Mouse (Mus musculus) neutrophil, adult 5-6 weeks (primary cell): ENCODE measurements around the gene Ctsj. TPM values are rescaled to one million over a fixed set of nuclear protein-coding genes. Genes with fewer than 3 reads are reported as not detected.
"Not testable (repeated sequence)": the region's sequence is repeated elsewhere in the genome, so short reads cannot be mapped to it uniquely, and the experiment has no call there.

ENCODE experiments used
- ATAC-seq: fragments of 151-379, 151-347 bp; 2 replicates; pipeline ENCODE4 v1.8.0; 2017; ENCODE audit warnings: mild to moderate bottlenecking, moderate TSS enrichment; ENCODE audit not compliant: insufficient number of reproducible peaks, poor library complexity, low FRiP score, severe bottlenecking; ENCODE audit errors: extremely low read depth
- total RNA-seq: library from RNA; stranded (forward); fragments of 200-1000 nt; gene quantifications from 2 replicates; pipeline ENCODE4 v1.2.3, GENCODE M21; 2017

Ctsj gene
- total RNA-seq = not detected in 2 replicates

DNA sequence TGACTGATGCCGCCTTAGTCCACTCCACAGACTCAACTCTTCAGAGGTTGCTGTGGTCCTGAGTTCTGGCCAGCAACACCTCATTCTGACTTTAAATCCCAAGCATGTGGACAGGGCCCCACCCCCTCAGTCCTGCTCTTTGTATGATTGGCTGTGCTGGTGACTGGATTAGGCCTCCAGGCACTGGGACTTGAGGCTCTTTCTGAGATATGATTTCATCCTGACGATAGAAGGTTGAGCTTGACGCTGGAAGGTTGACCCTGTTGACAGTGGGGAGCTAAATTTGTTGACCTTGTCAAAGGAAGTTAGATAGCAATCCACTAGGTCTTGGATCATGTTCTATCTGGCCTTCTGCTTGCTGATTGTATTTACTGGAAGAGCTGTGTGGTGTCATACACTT is at the start of gene Ctsj:
TSS of gene Ctsj (minus strand) at position 101 of the 400 bp plus-strand sequence.
- ATAC-seq = no peak

DNA sequence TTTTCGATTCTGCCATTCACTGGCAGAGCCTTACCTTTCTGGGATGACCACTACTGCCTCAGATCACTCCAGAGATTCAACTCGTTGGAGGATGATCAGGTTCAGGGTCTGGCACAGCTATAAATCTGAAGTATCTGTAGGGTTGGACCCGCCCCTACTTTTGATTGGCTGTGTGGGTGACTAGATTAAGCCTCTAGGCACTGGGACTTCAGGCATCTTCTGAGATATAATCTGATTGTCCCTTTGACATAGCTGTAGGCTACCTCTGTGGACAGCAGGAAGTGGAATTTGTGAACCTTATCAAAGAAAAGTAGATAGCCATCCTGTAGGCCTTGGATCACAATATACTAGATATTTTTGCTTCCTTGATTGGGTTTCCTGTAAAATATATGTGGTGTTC is 34.8 kb upstream of the Ctsj start, which contains the start of gene Ctsq:
TSS of gene Ctsq (minus strand) at position 101 of the 400 bp plus-strand sequence.
- ATAC-seq = no peak

DNA sequence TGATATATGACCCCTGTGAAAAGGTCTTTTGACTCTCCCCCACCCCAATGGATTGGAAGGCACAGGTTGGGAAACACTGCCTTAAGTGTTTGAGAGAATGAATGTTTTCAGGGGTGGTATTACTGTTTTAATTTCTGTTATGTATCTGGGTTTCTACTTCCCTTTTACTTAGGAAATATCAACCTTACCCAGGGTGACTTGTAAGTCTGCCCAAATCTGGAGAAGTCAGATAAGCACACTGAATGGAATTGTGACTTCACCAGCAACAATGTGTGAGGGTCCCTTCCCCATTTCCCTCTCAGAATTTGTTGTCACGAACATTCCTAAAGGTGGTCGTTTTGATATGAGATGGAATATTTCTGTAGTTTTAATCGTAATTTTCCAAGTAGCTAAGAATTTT is 17.0 kb upstream of the Ctsj start:
- ATAC-seq = no peak

DNA sequence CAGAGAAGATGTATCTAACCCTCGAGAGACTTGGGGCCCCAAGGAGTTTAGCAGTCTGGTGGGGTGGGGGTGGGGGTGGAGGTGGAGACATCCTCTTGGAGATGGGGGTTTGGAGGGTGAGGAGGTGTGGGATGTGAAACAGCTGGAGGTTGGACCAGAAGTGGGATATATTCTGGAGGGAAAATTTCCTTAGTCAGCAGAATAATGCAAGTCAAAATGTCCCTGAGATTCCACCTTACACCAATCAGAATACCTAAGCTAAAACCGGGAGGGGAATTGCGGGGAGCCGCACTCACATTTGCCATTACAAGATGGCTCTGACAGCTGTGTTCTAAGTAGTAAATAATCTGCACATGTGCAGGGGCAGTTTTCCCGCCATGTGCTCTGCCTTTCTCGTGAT is 16.1 kb upstream of the Ctsj start:
- no peak for ATAC-seq

DNA sequence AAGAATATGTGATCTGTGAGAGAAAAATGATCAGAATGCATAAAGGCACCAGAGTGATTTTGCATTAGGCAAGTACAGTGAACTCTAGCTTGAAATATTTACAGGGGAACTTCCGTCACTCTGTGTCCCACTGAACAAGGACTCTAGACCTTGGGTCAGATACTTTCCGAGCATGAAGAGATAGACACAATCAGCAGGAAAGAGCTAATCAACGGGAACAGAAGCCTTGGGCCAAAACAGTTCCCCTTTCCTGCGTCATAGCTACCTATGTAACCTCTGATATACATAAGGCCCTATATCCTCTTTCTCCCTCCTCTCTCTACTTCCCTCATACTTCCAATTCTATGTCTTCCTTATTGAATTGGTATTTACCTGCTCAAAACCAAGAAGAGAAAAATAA is 4.4 kb upstream of the Ctsj start:
- no peak for ATAC-seq

DNA sequence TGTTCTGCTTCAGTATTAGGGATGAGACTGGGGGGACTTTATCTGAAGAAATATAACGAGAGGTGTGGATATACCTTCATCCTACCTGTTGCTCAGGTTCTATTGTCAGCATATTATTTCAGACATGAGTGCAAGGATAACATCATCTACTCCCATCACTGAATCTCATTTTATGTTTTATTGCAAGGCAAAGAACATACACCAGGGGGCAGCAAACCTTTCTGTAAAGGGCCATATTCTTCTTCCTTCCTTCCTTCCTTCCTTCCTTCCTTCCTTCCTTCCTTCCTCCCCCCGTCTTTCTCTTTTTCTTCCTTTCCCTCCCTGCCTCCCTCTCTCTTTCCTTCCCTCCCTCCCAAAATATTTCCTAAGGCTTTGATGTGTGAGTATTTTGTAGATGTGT is 8.2 kb downstream of the Ctsj start:
- ATAC-seq = no peak

DNA sequence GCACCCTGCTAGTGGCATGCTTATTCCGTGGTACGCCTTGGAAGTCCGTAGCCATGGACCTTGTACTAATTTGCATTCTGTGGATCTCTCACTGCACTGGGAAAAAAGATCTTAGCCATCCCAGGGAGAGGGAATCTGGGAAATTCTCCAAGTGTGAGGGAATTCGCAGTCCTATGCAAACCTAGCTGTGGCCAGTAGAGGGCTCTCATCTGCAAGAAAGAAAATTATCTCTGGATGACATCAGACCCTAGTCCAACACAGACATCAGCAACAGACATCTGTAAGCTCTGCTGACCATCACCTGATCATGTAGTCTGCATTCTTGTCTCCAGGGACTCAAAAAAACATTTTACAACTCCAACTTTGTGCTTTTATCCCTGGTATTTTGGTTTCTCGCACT is 18.8 kb downstream of the Ctsj start:
- ATAC-seq = not testable (repeated sequence)

DNA sequence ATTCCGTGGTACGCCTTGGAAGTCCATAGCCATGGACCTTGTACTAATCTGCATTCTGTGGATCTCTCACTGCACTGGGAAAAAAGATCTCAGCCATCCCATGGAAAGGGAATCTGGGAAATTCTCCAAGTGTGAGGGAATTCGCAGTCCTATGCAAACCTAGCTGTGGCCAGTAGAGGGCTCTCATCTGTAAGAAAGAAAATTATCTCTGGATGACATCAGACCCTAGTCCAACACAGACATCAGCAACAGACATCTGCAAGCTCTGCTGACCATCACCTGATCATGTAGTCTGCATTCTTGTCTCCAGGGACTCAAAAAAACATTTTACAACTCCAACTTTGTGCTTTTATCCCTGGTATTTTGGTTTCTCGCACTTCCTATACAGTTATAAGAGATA is 33.4 kb downstream of the Ctsj start:
- not testable (repeated sequence) for ATAC-seq

DNA sequence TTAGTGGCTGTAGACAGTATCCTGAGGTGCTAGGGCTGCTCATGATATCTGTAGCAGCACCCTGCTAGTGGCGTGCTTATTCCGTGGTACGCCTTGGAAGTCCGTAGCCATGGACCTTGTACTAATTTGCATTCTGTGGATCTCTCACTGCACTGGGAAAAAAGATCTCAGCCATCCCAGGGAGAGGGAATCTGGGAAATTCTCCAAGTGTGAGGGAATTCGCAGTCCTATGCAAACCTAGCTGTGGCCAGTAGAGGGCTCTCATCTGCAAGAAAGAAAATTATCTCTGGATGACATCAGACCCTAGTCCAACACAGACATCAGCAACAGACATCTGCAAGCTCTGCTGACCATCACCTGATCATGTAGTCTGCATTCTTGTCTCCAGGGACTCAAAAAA is 41.8 kb downstream of the Ctsj start:
- ATAC-seq = not testable (repeated sequence)

DNA sequence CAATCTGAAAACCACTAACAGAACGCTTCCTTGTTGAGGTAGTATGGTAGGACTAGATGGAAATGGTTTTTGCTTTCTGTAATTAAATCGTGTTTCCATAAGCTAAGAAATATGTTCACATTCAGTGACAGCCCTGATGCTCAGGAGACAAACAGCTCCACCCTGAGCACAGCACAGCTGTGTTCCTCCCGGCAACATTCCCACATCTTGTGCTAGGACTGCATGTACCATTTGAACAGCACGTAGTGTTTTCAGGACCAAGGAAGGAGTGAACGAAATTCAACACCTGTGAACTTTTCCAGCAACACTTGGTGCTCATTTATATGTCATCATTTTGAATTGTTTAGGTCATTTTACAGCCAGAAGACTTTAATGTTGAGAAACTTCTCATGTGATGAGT is 44.1 kb downstream of the Ctsj start:
- no peak for ATAC-seq

Other genes starting within 250 kb of the Ctsj start
- not detected in 2 replicates for gene BC051665, start 219.6 kb downstream of the Ctsj start, total RNA-seq
- gene Ctsll3, start 203.1 kb downstream of the Ctsj start, total RNA-seq = not detected in 2 replicates
- 0.61 TPM in 1 of 2 replicates, not detected in the other for gene 4930486L24Rik, start 141.5 kb downstream of the Ctsj start, total RNA-seq
- gene Gm49392, start 109.1 kb downstream of the Ctsj start, total RNA-seq = 0.61 and 1.9 TPM in 2 replicates
- gene Ctla2b, start 108.5 kb downstream of the Ctsj start, total RNA-seq = 11.6 and 15.0 TPM in 2 replicates
- not detected in 2 replicates for gene Tpbpb, start 101.1 kb downstream of the Ctsj start, total RNA-seq
- gene Gm49393, start 70.4 kb downstream of the Ctsj start, total RNA-seq = 4.9 TPM in 1 of 2 replicates, not detected in the other
- gene Gm49391, start 69.4 kb downstream of the Ctsj start, total RNA-seq = 43.6 and 69.0 TPM in 2 replicates
- gene Ctla2a, start 69.3 kb downstream of the Ctsj start, total RNA-seq = 182 and 189 TPM in 2 replicates
- gene Tpbpa, start 64.0 kb downstream of the Ctsj start, total RNA-seq = 0.81 TPM in 1 of 2 replicates, not detected in the other
- gene Ctsq, start 34.7 kb upstream of the Ctsj start, total RNA-seq = not detected in 2 replicates
- not detected in 2 replicates for gene Ctsr, start 158.3 kb upstream of the Ctsj start, total RNA-seq
- gene Cts6, start 197.5 kb upstream of the Ctsj start, total RNA-seq = not detected in 2 replicates
- not detected in 2 replicates for gene Cts8, start 249.4 kb upstream of the Ctsj start, total RNA-seq